Mouse (Mus musculus) bone marrow macrophage, adult 2 months (primary cell): ENCODE data around the gene Itfg2. TPM values are rescaled to one million over a fixed set of nuclear protein-coding genes. Genes with fewer than 3 reads are reported as not detected.
"Not testable (repeated sequence)": the region's sequence is repeated elsewhere in the genome, so short reads cannot be mapped to it uniquely, and the experiment has no call there.

Experiments used
- H3K27ac ChIP-seq: 2 replicates; pipeline ENCODE4 v1.5.1; 2012; ENCODE audit warnings: low read depth, low read length; ENCODE audit not compliant: insufficient read depth
- H3K4me1 ChIP-seq: 2 replicates; pipeline ENCODE4 v1.6.1; 2012; ENCODE audit warnings: low read length; ENCODE audit not compliant: control insufficient read depth, insufficient read depth
- H3K4me3 ChIP-seq: 2 replicates; pipeline ENCODE4 v1.5.1; 2012; ENCODE audit warnings: mild to moderate bottlenecking, low read length, moderate library complexity; ENCODE audit not compliant: insufficient read depth
- CTCF ChIP-seq: IDR thresholded peaks from 2 replicates; pipeline ENCODE4 v1.5.1; 2012; ENCODE audit warnings: low read depth, mild to moderate bottlenecking, low read length, moderate library complexity
- POLR2A ChIP-seq: IDR thresholded peaks from 2 replicates; pipeline ENCODE4 v1.6.1; 2012; ENCODE audit warnings: mild to moderate bottlenecking, low read depth, low read length, borderline replicate concordance
- polyA plus RNA-seq: library from polyadenylated mRNA; stranded (reverse); fragments of >200 nt; gene quantifications from 2 replicates; pipeline ENCODE4 v1.2.4, GENCODE M21; 2012; ENCODE audit not compliant: missing spikeins, insufficient read depth, insufficient read length

Gene Itfg2
- polyA plus RNA-seq, 1 experiment: 5.5 TPM

DNA sequence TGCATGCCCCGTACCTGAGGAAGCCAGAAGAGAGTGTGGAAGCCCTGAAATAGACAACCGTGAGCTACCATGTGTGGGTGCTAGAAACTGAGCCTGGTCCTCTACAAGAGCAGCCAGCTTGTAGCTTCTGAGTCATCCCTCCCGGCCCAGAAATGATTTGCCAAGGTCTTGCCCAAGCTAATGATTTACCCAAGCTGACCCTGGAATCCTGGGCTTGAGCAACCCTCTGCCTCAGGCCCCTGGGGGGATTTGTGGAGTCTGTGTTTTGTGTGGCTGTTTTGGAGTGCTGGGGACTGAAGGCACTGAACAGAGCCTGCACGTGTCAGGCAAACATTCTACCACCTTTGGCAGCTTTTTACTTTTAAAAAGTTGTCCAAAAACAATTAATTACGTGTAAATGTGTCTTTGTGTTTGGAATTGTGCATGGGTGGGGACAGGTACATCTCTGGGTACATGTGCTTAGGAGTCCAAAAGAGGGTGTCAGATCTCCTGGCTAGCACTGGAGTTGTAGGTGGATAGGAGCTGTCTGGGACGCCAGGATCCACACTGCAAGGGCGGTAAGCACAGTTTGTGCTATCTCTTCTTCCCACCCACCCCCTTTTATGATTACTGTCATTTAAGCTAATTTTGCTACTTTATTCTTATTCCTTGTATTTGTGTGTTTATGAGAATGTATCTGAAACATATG lies 27.0 kb downstream of the Itfg2 start:
- H3K4me3 ChIP-seq: no peak overlapping the region
- TF ChIP-seq POLR2A (no peak), CTCF (no peak)
- no peaks in the 10 kb centered on the region for H3K4me1 ChIP-seq
- H3K27ac ChIP-seq: no peak overlapping the region

DNA sequence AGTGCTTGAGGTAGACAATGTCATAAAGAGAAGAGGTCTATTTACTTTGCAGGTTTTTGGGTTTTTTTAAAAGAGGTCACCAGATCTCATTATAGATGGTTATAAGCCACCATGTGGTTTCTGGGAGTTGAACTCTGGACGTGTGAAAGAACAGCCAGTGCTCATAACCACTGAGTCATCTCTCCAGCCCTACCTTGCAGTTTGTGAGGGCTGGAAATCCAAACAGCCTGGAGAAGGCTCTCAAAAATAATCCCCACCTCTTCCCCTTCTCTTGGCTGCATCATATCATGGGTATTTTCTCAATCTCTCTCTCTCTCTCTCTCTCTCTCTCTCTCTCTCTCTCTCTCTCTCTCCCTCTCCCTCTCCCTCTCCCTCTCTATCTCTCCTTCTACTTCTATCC lies 34.0 kb downstream of the Itfg2 start:
- Histone ChIP-seq H3K4me3 (no peak overlapping the region), H3K27ac (no peak overlapping the region), H3K4me1 (no peaks in the 10 kb centered on the region)
- TF ChIP-seq POLR2A: no peak
- no peak for TF ChIP-seq CTCF

DNA sequence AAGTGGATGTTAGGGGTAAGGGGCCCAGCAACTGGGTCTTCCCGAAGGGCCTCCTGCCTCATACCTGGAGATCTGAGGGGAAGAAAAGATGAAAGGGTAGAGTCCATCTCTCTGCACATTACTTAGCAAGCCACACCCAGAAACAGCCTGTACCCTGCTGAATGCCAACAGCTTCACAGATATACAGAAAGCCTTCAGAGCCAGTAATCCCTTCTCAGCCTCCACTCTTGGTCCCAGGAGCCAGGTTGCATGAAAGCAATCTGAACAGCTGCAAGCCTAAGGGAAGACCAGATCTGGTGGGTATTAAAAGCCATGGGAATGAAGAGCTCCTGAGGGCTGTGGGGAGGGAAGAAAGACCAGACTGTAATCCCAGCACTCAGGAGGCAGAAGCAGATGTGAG lies 35.5 kb downstream of the Itfg2 start:
- no peak overlapping the region for H3K27ac ChIP-seq
- no peaks in the 10 kb centered on the region for H3K4me1 ChIP-seq
- TF ChIP-seq CTCF (no peak), POLR2A (no peak)
- H3K4me3 ChIP-seq: no peak overlapping the region

DNA sequence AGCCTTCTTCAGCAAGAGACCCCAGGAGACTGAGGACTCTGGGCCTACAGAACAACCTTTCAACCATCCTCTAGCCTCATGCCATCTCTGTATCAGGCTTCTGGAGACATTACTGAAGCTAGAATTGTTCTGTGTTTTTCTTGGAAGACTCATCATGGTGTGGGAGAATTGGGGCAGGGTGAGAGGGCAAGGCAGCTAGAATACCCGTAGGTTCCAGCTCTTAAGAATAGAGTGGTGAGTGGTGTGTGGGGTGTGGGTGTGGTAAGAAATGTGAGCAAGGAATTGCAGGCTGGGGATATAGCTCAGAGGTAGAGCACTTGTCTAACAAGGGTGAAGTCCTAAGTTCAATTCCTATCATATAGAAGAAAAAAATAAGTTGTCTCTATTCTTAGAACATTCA lies 39.7 kb downstream of the Itfg2 start:
- TF ChIP-seq CTCF: no peak
- TF ChIP-seq POLR2A: no peak
- peaks cover 19% of the 10 kb centered on the region for H3K4me1 ChIP-seq
- no peak overlapping the region for H3K27ac ChIP-seq
- no peak overlapping the region for H3K4me3 ChIP-seq

DNA sequence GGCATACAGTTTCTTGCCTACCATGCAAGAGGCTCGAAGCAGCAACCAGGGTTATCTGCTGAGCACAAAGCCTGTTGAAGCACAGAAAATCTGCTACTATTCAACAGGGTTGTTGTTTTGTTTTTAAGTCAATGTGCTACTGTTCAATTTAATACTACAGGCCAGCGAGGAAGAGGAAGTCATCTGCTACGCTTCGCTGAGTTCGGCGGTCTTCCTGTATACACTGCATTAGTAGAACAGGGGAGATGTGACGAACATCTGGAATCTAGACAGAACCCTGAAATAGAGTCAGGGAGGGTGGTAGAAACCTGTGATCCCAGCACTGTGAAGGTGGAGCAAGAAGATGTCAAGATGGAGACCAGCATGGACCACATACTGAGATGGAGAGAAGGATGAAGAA lies 41.0 kb downstream of the Itfg2 start:
- Histone ChIP-seq H3K27ac (no peak overlapping the region), H3K4me3 (no peak overlapping the region), H3K4me1 (peaks cover 27% of the 10 kb centered on the region)
- TF ChIP-seq CTCF (no peak), POLR2A (no peak)

DNA sequence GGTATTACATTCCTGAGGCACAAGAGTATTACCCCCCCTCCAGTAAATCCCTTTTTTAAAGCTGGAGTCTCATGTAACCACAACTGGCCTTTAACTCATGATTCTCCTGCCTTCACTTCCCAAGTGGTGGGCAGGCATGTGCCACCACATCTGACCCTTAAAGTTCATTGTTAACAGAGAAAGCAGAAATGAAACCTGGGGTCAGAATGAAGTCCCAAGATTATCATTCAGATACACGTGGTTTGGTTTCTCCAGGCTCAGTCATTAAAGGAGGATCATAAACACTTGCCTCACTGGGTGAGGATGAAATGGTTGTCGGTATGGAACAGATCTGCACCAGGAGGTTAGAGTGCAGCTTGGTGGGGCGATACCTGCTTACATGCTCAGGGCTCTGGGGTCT lies 43.5 kb downstream of the Itfg2 start:
- no peak for TF ChIP-seq POLR2A
- no peak for TF ChIP-seq CTCF
- Histone ChIP-seq H3K27ac (peak overlapping the region; percentile 51), H3K4me3 (no peak overlapping the region), H3K4me1 (peaks cover 27% of the 10 kb centered on the region)

DNA sequence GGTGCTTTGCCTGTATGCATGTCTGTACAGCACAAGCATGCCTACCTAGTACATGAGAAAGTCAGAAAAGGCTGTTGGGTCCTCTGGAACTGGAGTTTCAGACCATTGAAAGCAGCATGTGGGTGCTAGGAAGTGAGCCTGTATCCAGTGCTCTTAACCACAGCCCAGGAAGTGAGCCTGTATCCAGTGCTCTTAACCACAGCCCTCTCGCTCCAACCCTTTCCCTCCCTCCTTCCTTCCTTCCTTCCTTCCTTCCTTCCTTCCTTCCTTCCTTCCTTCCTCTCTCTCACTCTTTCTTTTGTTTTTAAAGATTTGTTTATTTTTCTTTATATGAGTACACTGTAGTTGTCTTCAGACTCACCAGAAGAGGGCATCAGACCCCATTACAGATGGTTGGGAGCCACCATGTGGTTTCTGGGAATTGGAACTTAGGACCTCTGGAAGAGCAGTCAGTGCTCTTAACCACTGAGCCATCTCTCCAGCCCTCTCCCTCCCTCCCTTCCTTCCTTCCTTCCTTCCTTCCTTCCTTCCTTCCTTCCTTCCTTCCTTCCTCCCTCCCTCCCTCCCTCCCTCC lies 44.0 kb downstream of the Itfg2 start:
- H3K4me3 ChIP-seq: not testable (repeated sequence)
- Histone ChIP-seq H3K27ac (peak overlapping the region; percentile 12), H3K4me1 (peaks cover 27% of the 10 kb centered on the region)

DNA sequence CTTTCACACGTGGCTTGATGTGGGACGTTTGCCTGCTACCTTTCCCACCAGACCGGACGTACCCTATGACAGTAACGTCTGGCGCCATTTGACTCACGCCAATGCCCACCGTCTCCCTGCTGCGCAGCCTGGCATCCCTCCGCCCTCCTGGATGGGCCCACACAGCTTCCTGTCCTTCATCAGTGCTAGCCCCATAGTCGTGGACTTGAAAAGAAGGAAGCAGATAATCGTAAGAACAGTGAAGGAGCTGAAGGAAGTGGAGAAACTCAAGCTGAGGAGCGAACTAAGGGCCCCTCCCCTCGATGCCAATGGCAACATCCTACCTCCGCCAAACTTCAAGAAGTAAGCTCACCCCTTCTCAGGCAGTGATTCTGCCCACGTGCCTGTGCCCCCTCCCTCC lies 45.1 kb downstream of the Itfg2 start:
- no peak overlapping the region for H3K4me3 ChIP-seq
- TF ChIP-seq POLR2A: no peak
- no peak for TF ChIP-seq CTCF
- H3K4me1 ChIP-seq: peaks cover 27% of the 10 kb centered on the region
- H3K27ac ChIP-seq: peak overlapping the region; percentile 26; the same call in 1 of the 2 replicates

DNA sequence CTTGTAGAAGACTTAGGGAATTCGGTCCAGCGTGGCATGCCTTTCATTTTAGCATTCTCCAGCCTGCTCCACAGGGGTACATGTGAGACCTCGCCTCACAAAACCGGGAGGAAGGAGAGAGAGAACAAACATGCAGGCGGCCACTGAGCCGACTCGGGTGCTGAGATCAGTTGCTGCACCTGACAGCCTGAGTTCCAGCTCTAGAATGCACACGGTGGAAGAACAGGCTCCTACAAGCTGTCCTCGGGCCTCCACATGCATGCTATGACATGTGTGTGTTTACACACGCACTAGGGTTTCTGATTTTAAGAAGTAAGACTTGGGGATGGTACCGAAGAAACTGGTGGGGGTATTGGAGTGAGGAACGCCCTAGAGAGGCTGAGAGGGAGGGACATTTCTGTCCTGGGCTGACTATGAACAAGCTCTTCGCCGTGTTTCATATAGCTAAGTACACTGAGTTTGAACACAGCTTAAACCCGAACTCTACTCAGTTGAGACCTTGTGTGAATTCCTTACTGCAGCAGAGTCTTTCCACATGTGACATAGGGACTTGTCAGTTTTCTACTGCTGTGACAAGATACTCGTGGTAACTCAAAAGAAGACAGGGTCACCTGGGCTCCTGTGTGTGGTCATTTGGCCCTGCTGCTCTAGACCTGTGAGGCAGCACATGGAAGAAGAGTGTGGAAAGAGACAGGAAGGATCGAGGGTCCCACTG lies 48.2 kb downstream of the Itfg2 start:
- Histone ChIP-seq H3K4me1 (peaks cover 16% of the 10 kb centered on the region), H3K27ac (no peak overlapping the region), H3K4me3 (no peak overlapping the region)
- TF ChIP-seq CTCF: no peak
- no peak for TF ChIP-seq POLR2A

DNA sequence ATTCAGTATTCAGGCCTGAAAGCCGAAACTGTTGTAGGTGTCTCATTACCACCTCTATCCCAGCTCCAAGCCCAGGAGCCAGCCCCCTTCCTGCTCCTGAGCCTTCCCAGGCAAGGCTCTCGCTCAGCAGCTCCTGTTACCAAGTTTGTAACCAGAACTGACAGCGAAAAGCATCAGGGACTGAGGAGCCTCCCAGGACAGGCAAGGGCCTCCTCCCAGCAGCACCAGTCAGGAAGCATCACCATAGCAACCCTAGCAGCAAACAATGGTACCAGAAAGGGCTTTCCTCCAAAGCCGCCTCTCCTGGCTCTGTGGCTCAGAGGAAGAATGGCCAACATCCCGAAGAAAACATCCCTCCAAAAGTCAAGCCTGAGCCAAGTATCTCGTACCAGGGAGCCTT lies 49.5 kb downstream of the Itfg2 start, which contains the start of the genes Tex52 and Gm44596:
Tex52 (plus strand) TSS at position 265 of the 400 bp plus-strand sequence.
Gm44596 (plus strand) TSS at position 312 of the 400 bp plus-strand sequence.
- Histone ChIP-seq H3K4me3 (no peak within 1 kb of the TSS), H3K4me1 (peaks cover 10% of the 10 kb centered on the region), H3K27ac (no peak within 1 kb of the TSS)
- TF ChIP-seq POLR2A (no peak), CTCF (no peak)
